Mouse (Mus musculus) hematopoietic multipotent progenitor cell, adult 10-12 weeks (in vitro differentiated cells): Measurements from ENCODE around the gene Rsbn1. TPM values are rescaled to one million over a fixed set of nuclear protein-coding genes. Genes with fewer than 3 reads are reported as not detected.

Source experiments
- polyA plus RNA-seq: library from polyadenylated mRNA; stranded (reverse); fragments of >175 nt; gene quantifications from 2 replicates; pipeline ENCODE4 v1.2.3, GENCODE M21; 2012; ENCODE audit warnings: low replicate concordance

The Rsbn1 gene
- polyA plus RNA-seq: 22.5 and 50.8 TPM in 2 replicates

DNA sequence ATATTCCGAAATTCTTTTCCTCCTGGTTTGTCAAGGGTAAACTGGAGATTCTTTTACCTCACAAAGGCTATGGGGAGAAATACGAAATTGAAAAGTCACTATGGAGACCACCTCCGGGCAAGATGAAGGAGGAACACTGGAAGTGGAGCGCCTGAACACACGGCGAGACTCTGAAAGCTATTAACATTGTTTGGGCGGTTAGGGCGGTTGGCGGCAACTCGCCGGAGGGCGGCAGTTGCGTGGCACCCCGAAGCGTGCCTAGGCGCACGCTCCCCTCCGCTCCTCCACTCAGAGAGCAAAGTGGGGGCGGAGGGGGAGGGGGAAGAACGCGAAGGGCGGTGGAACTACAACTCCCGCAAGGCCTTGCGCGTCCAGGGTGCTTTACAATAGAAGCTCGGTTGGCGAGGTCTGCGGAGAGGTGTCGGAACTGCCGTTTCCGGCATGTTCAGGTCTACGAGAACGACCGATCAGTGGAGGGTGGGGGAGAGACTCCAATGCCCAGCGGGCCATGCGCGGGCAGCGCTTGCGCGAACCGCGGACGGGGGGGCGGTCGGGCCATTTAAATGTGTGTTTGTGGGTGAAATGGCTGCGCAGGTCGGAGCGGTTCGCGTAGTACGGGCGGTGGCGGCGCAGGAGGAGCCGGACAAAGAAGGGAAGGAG is at the start of gene Rsbn1:
TSS of gene Rsbn1 (plus strand) at position 111 of the 660 bp plus-strand sequence.

DNA sequence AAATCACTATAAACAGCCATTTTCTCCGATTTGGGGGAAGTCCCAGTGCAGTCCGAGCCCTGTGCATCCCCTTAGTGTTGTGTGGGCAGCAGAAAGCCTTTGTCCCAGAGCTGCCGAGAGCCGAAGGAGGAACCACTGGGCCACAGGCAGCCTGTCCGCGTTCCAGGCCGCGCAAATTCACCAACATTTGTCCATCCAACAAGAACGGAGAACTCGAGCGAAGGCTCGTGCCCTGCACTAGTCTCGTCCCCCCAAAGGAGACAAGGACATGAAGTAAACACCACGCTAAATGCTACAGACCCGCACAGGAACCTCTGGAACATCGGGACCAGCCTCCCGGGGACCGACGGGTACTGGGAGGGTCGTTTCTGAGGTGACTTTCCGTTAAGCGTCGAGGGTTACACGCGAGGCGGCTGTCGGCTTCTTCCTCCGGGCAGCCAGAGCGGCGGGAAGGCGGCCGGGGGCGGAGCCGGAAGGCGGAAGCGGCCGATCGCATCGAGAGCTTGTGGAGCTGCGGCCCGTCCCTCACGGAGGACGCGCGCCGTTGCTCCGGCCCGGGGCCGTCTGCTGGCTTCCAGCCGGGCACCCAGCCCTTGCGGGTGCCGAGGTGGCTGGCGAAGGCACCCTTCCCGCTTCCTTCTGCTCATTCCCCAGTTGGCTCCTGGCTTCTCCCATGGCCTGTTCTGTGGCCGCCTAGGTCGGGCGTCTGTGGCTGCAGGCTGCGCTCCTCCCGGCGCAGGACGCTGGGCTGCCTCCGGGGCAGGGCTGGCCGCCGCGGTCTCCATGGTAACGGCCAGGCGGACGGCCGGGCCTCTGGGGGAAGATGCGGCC is 54.2 kb downstream of the Rsbn1 start, which contains the start of gene Phtf1:
TSS of gene Phtf1 (plus strand) at position 250 of the 831 bp plus-strand sequence.

Other genes with a start within 250 kb of the Rsbn1 start
- gene Olfml3, start 176.1 kb upstream of the Rsbn1 start, polyA plus RNA-seq: 0.11 and 0.28 TPM in 2 replicates
- not detected in 2 replicates for gene Gm10964, start 174.8 kb upstream of the Rsbn1 start, polyA plus RNA-seq
- 103 and 159 TPM in 2 replicates for gene Hipk1, start 122.6 kb upstream of the Rsbn1 start, polyA plus RNA-seq
- 2.9 and 7.6 TPM in 2 replicates for gene Dclre1b, start 104.7 kb upstream of the Rsbn1 start, polyA plus RNA-seq
- gene Ap4b1, start 104.6 kb upstream of the Rsbn1 start, polyA plus RNA-seq: 4.0 and 4.4 TPM in 2 replicates
- 0.42 and 0.99 TPM in 2 replicates for gene Gm43064, start 104.5 kb upstream of the Rsbn1 start, polyA plus RNA-seq
- gene Bcl2l15, start 81.5 kb upstream of the Rsbn1 start, polyA plus RNA-seq: 0.10 and 0.31 TPM in 2 replicates
- 12.5 and 13.9 TPM in 2 replicates for gene Ptpn22, start 54.3 kb upstream of the Rsbn1 start, polyA plus RNA-seq
- 14.5 and 34.7 TPM in 2 replicates for gene Phtf1, start 54.0 kb downstream of the Rsbn1 start, polyA plus RNA-seq